Mouse (Mus musculus): ENCODE data around the gene Lrrc4c. TPM values are rescaled to one million over a fixed set of nuclear protein-coding genes. Genes with fewer than 3 reads are reported as not detected.

Lrrc4c gene
- total RNA-seq, 2 experiments from 2014 or later: not detected

DNA sequence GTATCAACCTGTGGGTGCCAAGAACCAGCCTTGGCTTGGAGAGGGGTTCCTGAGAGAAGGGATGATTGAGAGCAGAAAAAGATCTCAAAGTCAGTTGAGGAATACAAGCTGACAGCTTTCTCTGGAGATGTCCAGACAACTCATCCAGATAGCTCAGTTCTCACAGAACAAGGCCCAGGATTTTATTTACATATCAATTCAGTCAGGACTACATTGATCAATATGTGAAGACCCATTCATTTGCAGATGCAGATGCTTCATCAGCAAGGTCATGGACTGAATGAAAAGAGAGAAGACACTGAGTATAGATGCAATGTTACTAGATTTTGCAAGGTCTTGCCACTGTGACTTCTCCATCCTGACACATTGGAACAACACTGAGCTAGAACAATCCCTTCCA, 457.4 kb downstream of the Lrrc4c start:
- no peak for ATAC-seq (replicated peaks; ENCODE audit: low FRiP score, poor library complexity, severe bottlenecking)

DNA sequence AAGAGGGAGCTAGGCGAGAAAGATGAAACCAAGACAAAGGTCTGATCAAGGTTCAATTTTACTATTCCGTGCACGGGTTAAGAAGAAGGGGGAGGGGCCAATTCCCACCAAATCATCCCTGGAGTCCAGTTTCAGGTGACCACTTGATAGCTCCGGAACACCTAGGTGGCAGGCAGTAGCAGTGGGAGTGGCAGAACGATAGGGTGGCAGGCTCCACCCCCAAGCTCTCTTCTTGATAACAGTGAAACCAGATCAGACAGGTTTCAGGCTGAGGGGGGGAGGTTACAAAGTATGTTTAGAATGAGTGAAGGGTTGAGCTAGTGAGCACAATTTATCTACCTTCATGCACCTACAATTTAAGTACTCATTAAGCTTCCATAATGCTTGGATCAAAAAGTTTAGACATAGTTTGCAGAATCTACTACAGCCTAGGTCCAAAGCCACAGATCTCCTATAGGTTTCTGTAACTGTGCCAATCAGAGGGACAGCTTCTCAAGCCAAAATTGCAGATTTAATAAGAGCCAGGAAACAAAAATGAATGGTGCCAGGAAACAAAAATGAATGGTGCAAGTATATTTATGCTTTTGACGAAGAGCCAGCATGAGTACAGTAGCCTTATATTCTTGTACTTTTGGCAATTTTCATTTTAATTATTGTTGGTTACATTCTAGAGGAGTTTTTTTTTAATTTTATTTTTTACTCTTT, 478.9 kb downstream of the Lrrc4c start:
- no peak for ATAC-seq (replicated peaks; ENCODE audit: low FRiP score, poor library complexity, severe bottlenecking)

DNA sequence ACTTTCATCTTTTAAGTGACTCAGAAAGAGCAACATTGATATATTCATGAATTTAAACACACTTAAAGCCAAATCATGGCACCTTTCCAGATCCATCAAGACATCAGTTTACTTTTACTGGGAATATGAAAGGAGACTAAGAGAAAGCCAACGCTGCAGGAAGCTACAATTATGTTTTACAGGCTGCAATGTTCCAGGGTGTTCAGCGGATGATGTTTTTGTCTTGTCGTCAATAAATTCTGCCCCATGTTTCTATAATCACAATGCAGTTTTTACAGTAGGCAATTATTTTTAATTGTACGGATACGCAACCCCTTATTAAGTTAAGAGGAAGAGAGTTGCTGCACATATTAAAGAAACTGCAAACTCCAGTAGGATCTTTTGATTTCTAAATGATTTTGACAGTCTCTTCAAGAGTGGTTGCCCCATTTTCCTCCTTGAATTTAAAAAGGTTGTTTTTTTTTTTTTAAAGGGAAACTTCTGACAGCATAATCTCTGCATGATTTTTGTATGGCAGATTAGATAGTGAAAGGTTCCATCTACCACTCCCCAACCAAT, 532.9 kb downstream of the Lrrc4c start:
- ATAC-seq (replicated peaks; ENCODE audit: low FRiP score, poor library complexity, severe bottlenecking): no peak

DNA sequence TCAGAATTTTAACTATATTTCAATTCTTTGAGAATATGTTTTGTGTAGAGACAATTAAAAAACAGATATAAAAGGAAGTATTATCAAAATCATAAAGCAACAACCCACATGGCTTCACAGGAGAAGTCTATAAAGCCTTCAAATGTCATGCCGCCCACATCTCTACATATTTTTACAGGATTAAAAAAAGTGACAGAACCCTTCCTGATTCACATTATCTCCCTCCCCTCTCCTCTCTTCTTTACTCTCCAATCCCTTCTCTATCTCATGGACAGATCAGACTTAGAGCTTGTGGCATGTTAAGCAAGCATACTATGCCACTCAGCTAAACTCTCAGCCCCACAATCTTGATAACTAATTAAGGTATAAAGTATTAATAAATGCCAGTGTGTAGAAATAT, 535.8 kb downstream of the Lrrc4c start:
- no peak for ATAC-seq (replicated peaks; ENCODE audit: low FRiP score, poor library complexity, severe bottlenecking)

GRCm38 (mm10) chr2:96876062-96876461, 558.1 kb downstream of the Lrrc4c start:
- ATAC-seq (replicated peaks; ENCODE audit: low FRiP score, poor library complexity, severe bottlenecking): no peak

DNA sequence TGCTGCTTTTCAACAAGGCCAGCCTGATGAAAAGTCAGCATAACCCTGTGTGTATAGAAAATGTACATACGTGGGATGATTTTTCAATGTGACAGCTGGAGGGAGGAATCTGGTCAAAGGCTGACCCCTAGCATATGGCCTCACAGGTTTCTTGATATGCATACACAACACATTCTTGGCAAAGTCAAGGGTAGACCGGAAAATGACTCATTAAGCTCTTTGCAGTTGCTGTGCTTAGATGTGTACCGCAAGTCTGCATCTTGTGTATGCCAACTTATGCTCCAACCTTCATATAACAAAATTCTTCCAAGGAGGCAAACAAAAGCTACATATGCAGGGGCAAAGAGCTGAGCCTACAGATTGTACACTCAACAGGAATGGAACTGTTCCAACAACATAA, 631.6 kb downstream of the Lrrc4c start:
- ATAC-seq (replicated peaks; ENCODE audit: low FRiP score, poor library complexity, severe bottlenecking): no peak

DNA sequence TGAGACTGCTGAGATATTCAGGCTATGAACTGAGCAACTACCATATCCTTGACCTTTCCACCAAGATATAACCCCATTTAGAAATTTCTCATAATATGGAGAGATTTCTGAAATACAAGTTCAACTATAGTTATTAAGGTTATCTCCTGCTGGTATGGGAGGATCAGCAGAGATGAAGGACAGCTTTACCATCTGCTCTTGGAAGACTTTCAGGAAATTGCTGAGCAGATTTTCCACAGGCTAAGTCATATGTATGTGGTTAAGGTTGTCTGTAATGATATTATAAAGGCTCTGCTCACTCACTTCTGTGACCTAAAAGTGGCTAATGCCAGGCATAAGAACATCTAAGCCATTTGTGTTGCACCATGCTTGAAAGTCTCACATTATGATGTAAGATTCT, 681.6 kb downstream of the Lrrc4c start:
- no peak for ATAC-seq (replicated peaks; ENCODE audit: low FRiP score, poor library complexity, severe bottlenecking)

DNA sequence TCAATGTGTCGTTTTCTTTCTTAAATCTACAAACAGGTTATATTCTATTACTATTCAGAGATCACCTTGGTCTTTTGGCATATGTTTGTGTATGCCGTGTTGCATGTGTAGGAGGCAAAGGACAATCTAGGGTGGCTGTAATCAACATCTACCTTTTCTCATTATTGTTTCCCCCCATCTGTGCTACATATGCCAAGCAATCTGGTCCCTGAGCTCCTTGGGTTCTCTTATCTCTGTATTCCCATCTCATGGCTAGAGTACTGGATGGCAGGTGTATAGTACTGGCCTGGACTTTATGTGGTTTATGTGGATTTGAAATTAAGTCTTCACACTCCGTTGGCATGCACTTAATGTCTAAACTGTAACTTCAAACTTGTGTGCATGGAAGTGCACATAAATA, 700.4 kb downstream of the Lrrc4c start:
- no peak for ATAC-seq (replicated peaks; ENCODE audit: low FRiP score, poor library complexity, severe bottlenecking)

DNA sequence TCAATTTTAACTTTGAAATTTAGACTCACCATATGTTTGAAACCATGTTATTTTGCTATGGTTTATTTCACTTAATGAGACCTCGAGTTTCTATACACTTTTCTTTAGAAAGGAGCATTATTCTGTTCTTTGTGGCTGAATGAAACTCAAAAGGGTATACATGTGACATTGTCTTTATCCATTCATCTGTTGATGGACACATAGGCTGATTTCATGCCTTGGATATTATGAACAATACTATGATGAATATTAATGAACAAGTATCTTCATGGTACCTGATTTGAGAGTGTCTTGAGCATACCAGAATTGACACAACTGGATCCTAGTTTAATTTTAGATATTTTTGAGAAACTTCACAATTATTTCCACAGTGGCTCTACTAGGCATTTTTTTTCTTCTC, 709.0 kb downstream of the Lrrc4c start:
- ATAC-seq (replicated peaks; ENCODE audit: low FRiP score, poor library complexity, severe bottlenecking): no peak

GRCm38 (mm10) chr2:97027585-97027984, 709.6 kb downstream of the Lrrc4c start:
- no peak for ATAC-seq (replicated peaks; ENCODE audit: low FRiP score, poor library complexity, severe bottlenecking)

- no peak for ATAC-seq (replicated peaks; ENCODE audit: low FRiP score, poor library complexity, severe bottlenecking)
These were observed 718.4 kb downstream of the Lrrc4c start for GRCm38 (mm10) chr2:97036401-97036800.

DNA sequence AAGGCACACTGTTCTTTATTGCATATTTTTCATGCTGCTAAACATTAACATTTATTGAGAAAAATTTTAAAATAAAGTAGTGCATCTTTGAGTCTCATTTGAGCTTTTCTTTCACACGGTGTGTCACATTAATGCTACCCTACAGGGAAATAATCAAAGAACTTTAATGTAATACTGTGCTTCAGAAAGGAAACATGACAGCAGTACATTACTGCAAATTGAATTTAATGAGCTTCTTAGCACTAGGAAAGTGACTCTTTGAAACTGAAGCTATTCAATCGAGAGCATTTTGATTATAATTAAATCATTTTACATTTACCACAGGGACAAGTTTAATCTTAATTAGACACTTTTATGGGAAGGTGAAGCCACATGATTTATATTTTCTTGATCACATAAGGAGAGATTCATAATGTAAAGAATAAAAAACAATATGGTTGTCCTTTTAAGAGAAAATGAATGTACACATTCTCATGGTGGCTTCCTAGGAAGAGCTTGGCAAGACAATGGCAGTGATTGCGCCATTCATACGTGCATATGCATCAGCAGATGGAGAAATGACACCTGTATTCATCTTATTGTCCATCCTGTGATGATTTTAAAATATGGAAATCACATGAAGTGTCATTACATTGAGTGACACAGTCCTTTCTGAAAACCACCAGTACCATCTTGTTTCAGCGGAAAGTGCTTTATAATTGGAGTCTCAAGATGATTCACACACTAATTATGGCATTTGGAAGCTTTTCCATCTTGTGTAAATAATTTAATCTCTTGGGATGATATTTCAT, 719.2 kb downstream of the Lrrc4c start:
- ATAC-seq (replicated peaks; ENCODE audit: low FRiP score, poor library complexity, severe bottlenecking): no peak

- no peak for ATAC-seq (replicated peaks; ENCODE audit: low FRiP score, poor library complexity, severe bottlenecking)
These were observed 726.0 kb downstream of the Lrrc4c start for GRCm38 (mm10) chr2:97044016-97044415.

- ATAC-seq (replicated peaks; ENCODE audit: low FRiP score, poor library complexity, severe bottlenecking): no peak
These were observed 727.7 kb downstream of the Lrrc4c start for GRCm38 (mm10) chr2:97045628-97046027.

- ATAC-seq (replicated peaks; ENCODE audit: low FRiP score, poor library complexity, severe bottlenecking): no peak
These were observed 762.2 kb downstream of the Lrrc4c start for GRCm38 (mm10) chr2:97080156-97080555.

DNA sequence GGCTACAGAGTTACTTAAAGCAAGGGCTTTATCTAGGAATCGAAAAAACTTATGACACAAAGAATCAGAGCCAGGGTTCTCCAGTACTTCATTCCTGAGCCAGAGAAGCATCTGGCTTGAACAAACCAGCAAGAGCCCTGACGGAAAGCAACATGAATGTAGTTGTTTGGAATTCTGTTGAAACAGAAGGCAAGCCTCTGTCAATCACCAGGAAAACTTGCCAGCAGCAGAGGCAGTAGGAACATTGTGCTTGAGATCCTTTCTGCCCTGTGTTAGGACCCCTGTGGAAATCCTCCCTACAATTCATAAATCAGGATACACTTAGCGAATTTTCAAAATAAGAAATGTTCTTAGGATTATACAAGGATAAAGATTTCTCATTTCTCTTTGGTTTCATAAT, 780.0 kb downstream of the Lrrc4c start:
- ATAC-seq (replicated peaks; ENCODE audit: low FRiP score, poor library complexity, severe bottlenecking): no peak

- no peak for ATAC-seq (replicated peaks; ENCODE audit: low FRiP score, poor library complexity, severe bottlenecking)
These were observed 785.6 kb downstream of the Lrrc4c start for GRCm38 (mm10) chr2:97103398-97104162.

GRCm38 (mm10) chr2:97124246-97124645, 806.3 kb downstream of the Lrrc4c start:
- ATAC-seq (replicated peaks; ENCODE audit: low FRiP score, poor library complexity, severe bottlenecking): no peak

DNA sequence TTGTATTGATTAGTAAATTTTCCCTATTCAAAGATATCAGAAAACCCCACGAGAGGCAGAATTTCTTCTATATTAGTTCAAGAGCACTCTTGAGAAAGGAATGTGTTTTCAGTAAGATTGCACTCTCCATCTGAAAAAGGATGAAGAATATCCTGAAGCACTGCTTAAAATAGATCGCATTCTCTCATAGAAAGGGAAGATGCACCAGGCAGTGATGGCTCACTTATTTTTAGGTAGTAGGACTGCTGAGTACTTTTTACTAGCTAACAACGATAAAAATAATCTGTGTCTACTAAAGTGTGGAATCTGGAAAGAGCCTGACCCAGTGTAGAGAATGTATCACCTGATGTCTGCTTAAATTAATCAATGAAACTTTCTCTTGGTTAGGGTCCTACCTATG, 820.5 kb downstream of the Lrrc4c start:
- no peak for ATAC-seq (replicated peaks; ENCODE audit: low FRiP score, poor library complexity, severe bottlenecking)

GRCm38 (mm10) chr2:97151626-97152194, 833.7 kb downstream of the Lrrc4c start:
- ATAC-seq (replicated peaks; ENCODE audit: low FRiP score, poor library complexity, severe bottlenecking): no peak
